Mouse (Mus musculus): Measurements from ENCODE around the gene Hyal3. TPM values are rescaled to one million over a fixed set of nuclear protein-coding genes. Genes with fewer than 3 reads are reported as not detected.
A peak's percentile ranks its signal among the peaks of the same experiment; 100 is the strongest.

Hyal3 gene
- polyA plus RNA-seq, 1 experiment from 2014 or later: 1.4 TPM

- 14% methylated on average over 46 of the region's 46 CpGs for WGBS
- Histone ChIP-seq H3K4me1 (replicated peaks; ENCODE audit: control insufficient read depth, insufficient read depth, low read length) (peaks cover 11% of the 10 kb centered on the region), H3K9me3 (ENCODE audit: control insufficient read depth, low read length) (no peaks in the 10 kb centered on the region), H3K4me2 (ENCODE audit: low read length) (peak within 1 kb of the TSS; percentile 96), H3K4me3 (replicated peaks; ENCODE audit: low read length) (peak within 1 kb of the TSS; percentile 87), H3K36me3 (ENCODE audit: control insufficient read depth, insufficient read depth) (peaks cover 5% of the 10 kb centered on the region), H3K27ac (ENCODE audit: low read length) (no peak within 1 kb of the TSS), H3K9ac (replicated peaks; ENCODE audit: low read depth, low read length) (peak within 1 kb of the TSS; percentile 71), H3K27me3 (replicated peaks; ENCODE audit: control insufficient read depth, insufficient read depth, low read length) (no peaks in the 10 kb centered on the region)
- peak; percentile 99 for ATAC-seq
These were observed 6.6 kb downstream of the Hyal3 start, which contains the start of gene Ifrd2 for GRCm38 (mm10) chr9:107586974-107587832. Ifrd2 (plus strand) TSS chr9:107587642.

- Histone ChIP-seq H3K27me3 (replicated peaks; ENCODE audit: control insufficient read depth, insufficient read depth, low read length) (no peaks in the 10 kb centered on the region), H3K36me3 (ENCODE audit: control insufficient read depth, insufficient read depth) (peaks cover 5% of the 10 kb centered on the region), H3K4me3 (replicated peaks; ENCODE audit: low read length) (peak overlapping the region; percentile 87), H3K4me1 (replicated peaks; ENCODE audit: control insufficient read depth, insufficient read depth, low read length) (peaks cover 11% of the 10 kb centered on the region), H3K9me3 (ENCODE audit: control insufficient read depth, low read length) (no peaks in the 10 kb centered on the region), H3K4me2 (ENCODE audit: low read length) (peak overlapping the region; percentile 96), H3K9ac (replicated peaks; ENCODE audit: low read depth, low read length) (peak overlapping the region; percentile 71), H3K27ac (ENCODE audit: low read length) (no peak overlapping the region)
- no peak for ATAC-seq
- WGBS: 5% methylated on average over 33 of the region's 33 CpGs
These were observed 7.4 kb downstream of the Hyal3 start for GRCm38 (mm10) chr9:107587833-107588639.

GRCm38 (mm10) chr9:107590058-107590772, 9.6 kb downstream of the Hyal3 start:
- no peak overlapping the region for H3K27ac ChIP-seq (ENCODE audit: low read length)
- WGBS: 86% methylated on average over 25 of the region's 25 CpGs

GRCm38 (mm10) chr9:107590773-107591060, 10.1 kb downstream of the Hyal3 start:
- Histone ChIP-seq H3K36me3 (ENCODE audit: control insufficient read depth, insufficient read depth) (peaks cover 5% of the 10 kb centered on the region), H3K27ac (ENCODE audit: low read length) (no peak overlapping the region), H3K4me1 (replicated peaks; ENCODE audit: control insufficient read depth, insufficient read depth, low read length) (peaks cover 11% of the 10 kb centered on the region), H3K9ac (replicated peaks; ENCODE audit: low read depth, low read length) (no peak overlapping the region), H3K27me3 (replicated peaks; ENCODE audit: control insufficient read depth, insufficient read depth, low read length) (no peaks in the 10 kb centered on the region), H3K4me3 (replicated peaks; ENCODE audit: low read length) (no peak overlapping the region), H3K4me2 (ENCODE audit: low read length) (no peak overlapping the region), H3K9me3 (ENCODE audit: control insufficient read depth, low read length) (no peaks in the 10 kb centered on the region)
- ATAC-seq: no peak
- 94% methylated on average over 6 of the region's 6 CpGs for WGBS

More at GRCm38 (mm10) chr9:107590058-107590772, 9.6 kb downstream of the Hyal3 start:
- Histone ChIP-seq H3K9ac (replicated peaks; ENCODE audit: low read depth, low read length) (no peak overlapping the region), H3K27me3 (replicated peaks; ENCODE audit: control insufficient read depth, insufficient read depth, low read length) (no peaks in the 10 kb centered on the region), H3K4me3 (replicated peaks; ENCODE audit: low read length) (no peak overlapping the region), H3K4me2 (ENCODE audit: low read length) (no peak overlapping the region), H3K4me1 (replicated peaks; ENCODE audit: control insufficient read depth, insufficient read depth, low read length) (peaks cover 11% of the 10 kb centered on the region), H3K36me3 (ENCODE audit: control insufficient read depth, insufficient read depth) (peaks cover 5% of the 10 kb centered on the region), H3K9me3 (ENCODE audit: control insufficient read depth, low read length) (no peaks in the 10 kb centered on the region)
- no peak for ATAC-seq

GRCm38 (mm10) chr9:107593101-107593976, 12.7 kb downstream of the Hyal3 start:
- Histone ChIP-seq H3K4me3 (replicated peaks; ENCODE audit: low read length) (no peak overlapping the region), H3K9ac (replicated peaks; ENCODE audit: low read depth, low read length) (no peak overlapping the region), H3K9me3 (ENCODE audit: control insufficient read depth, low read length) (no peaks in the 10 kb centered on the region), H3K27ac (ENCODE audit: low read length) (0 out of 2 replicates have a peak overlapping the region, but pooled peaks have one; percentile 13), H3K27me3 (replicated peaks; ENCODE audit: control insufficient read depth, insufficient read depth, low read length) (no peaks in the 10 kb centered on the region), H3K4me2 (ENCODE audit: low read length) (no peak overlapping the region), H3K4me1 (replicated peaks; ENCODE audit: control insufficient read depth, insufficient read depth, low read length) (peaks cover 3% of the 10 kb centered on the region), H3K36me3 (ENCODE audit: control insufficient read depth, insufficient read depth) (peaks cover 5% of the 10 kb centered on the region)
- 76% methylated on average over 11 of the region's 11 CpGs for WGBS
- peak; percentile 34; the same call in 1 of the 2 replicates for ATAC-seq

- Histone ChIP-seq H3K4me1 (replicated peaks; ENCODE audit: control insufficient read depth, insufficient read depth, low read length) (no peaks in the 10 kb centered on the region), H3K9me3 (ENCODE audit: control insufficient read depth, low read length) (no peaks in the 10 kb centered on the region), H3K4me3 (replicated peaks; ENCODE audit: low read length) (no peak overlapping the region), H3K27ac (ENCODE audit: low read length) (no peak overlapping the region), H3K9ac (replicated peaks; ENCODE audit: low read depth, low read length) (no peak overlapping the region), H3K36me3 (ENCODE audit: control insufficient read depth, insufficient read depth) (peaks cover 5% of the 10 kb centered on the region), H3K27me3 (replicated peaks; ENCODE audit: control insufficient read depth, insufficient read depth, low read length) (no peaks in the 10 kb centered on the region), H3K4me2 (ENCODE audit: low read length) (no peak overlapping the region)
- 75% methylated on average over 8 of the region's 8 CpGs for WGBS
- no peak for ATAC-seq
These were observed 13.9 kb downstream of the Hyal3 start for GRCm38 (mm10) chr9:107594281-107595062.

GRCm38 (mm10) chr9:107596619-107597569, 16.3 kb downstream of the Hyal3 start:
- no peak overlapping the region for H3K9ac ChIP-seq (replicated peaks; ENCODE audit: low read depth, low read length)
- no peaks in the 10 kb centered on the region for H3K27me3 ChIP-seq (replicated peaks; ENCODE audit: control insufficient read depth, insufficient read depth, low read length)
- H3K36me3 ChIP-seq (ENCODE audit: control insufficient read depth, insufficient read depth): peaks cover 4% of the 10 kb centered on the region
- no peak overlapping the region for H3K4me3 ChIP-seq (replicated peaks; ENCODE audit: low read length)
- H3K9me3 ChIP-seq (ENCODE audit: control insufficient read depth, low read length): no peaks in the 10 kb centered on the region
- no peaks in the 10 kb centered on the region for H3K4me1 ChIP-seq (replicated peaks; ENCODE audit: control insufficient read depth, insufficient read depth, low read length)
- no peak for ATAC-seq
- no peak overlapping the region for H3K4me2 ChIP-seq (ENCODE audit: low read length)
- WGBS: 86% methylated on average over 11 of the region's 11 CpGs
- no peak overlapping the region for H3K27ac ChIP-seq (ENCODE audit: low read length)

Measured in forebrain, embryonic 16.5 days (tissue).